Mouse (Mus musculus): ENCODE measurements around the gene Pcdh9.

GRCm38 (mm10) chr14:93039326-93040221 is 850.9 kb downstream of the Pcdh9 start:
- TF ChIP-seq CTCF (IDR thresholded peaks at IDR 0.05; ENCODE audit: insufficient read depth, low read depth, low read length) (no peak), POLR2A (IDR thresholded peaks at IDR 0.05; ENCODE audit: insufficient read depth, low read depth, low read length) (no peak)
